Mouse (Mus musculus) liver, postnatal 0 days (tissue): ENCODE data around the gene C2cd4a.

ENCODE experiments used
- CTCF ChIP-seq: sonication (generic); IDR thresholded peaks from 2 replicates; pipeline ENCODE4 v1.5.1; 2016; ENCODE audit warnings: antibody characterized with exemption, low read depth
- EP300 ChIP-seq: IDR thresholded peaks from 2 replicates; pipeline ENCODE4 v1.6.1; 2016; ENCODE audit warnings: antibody characterized with exemption, low read depth, mild to moderate bottlenecking

DNA sequence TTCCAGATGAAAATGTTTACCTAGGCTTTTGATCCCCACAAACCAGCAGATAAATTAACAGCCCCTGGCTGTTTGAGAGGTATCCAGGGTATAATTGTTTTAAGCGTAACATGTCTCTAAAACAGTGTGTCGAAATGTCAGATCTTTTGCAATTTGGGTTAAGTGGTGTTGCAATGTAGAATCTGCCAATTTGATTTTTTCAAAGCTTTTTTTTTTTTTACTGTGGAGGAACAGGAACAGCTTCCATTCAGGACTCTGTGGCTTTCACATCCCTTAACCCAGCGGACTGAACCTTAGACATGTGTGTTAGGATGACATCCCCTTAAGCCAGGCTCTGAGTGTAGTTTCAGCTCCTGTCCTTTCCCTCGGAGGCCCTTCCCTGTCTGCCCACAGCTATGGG is 12.9 kb upstream of the C2cd4a start:
- TF ChIP-seq CTCF (no peak), EP300 (peak; percentile 62; the same call in 1 of the 2 replicates)
